Mouse (Mus musculus): ENCODE data around the gene Polr2e. TPM values are rescaled to one million over a fixed set of nuclear protein-coding genes. Genes with fewer than 3 reads are reported as not detected.
"Not testable (repeated sequence)": the region's sequence is repeated elsewhere in the genome, so short reads cannot be mapped to it uniquely, and the experiment has no call there.

Gene Polr2e
- total RNA-seq, 2 experiments from 2014 or later = 74.8 to 86.0 TPM

DNA sequence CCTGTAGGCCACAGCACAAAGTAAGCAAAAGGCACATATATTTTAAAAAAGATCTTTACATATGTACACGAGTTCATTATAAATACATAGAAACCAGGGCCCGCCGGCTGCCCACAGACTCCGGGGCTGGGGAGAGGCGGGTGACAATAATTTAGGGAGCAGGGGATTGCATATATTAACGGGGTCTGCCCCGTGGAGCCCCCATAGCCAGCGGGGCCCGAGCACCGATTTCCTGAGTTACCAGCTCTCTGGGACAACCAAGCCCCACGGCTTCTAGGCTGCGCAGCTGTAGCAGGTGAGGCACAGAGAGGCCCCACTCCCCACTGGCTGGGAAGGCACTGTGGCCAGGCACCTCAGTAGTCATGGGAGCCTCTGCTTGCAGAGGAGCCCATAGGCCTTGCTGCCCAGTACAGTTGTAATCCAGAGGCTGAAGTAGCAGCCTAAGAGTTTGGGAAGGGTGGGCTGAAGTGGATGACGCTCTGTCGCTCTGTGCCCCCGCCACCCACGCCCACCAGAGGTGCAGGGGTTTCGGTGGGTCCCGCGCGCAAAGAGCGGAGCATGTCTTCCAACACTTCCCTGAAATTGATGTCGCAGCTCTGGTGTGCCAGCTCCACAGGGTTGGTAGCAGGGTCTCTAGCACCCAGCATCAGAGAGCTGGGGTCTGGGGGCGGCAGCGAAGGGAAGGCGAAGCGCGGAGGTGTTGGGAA lies 17.5 kb upstream of the Polr2e start:
- no peak for DNase-seq

DNA sequence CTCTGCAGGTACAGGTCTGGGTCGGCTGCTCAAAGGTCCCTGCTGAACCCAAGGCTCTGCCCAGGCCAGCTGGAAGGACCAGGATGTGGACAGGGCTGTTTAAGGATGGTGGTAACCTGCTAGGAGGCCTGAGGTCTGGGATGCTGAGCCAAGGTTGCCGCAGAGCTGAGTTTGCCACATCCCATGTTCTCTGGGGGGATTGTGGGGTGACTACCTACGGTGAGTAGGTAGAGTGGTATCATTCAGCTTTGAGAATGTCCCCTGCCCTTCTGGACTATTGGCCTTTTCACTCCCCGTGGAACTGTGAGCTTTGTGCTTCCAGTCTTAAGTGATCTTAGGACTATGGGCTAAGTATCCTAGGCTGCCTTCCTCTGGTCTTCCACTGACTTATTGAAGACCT lies 16.9 kb upstream of the Polr2e start:
- DNase-seq = no peak

DNA sequence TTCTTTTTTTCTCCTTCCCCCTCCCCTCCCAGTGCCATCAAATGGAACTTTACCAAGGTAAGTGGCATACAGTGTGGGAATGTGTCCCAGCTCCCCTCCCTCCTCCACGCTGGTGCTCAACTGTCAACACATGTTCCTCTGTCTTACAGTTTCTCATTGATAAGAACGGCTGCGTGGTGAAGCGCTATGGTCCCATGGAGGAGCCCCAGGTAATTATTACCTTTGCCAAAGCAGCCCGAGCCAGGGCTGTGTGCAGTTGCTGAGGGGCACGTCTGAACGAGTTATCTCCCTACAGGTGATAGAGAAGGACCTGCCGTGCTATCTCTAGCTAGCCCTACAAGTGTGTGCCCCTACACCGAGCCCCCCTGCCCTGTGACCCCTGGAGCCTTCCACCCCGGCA lies 16.3 kb upstream of the Polr2e start:
- no peak for DNase-seq

DNA sequence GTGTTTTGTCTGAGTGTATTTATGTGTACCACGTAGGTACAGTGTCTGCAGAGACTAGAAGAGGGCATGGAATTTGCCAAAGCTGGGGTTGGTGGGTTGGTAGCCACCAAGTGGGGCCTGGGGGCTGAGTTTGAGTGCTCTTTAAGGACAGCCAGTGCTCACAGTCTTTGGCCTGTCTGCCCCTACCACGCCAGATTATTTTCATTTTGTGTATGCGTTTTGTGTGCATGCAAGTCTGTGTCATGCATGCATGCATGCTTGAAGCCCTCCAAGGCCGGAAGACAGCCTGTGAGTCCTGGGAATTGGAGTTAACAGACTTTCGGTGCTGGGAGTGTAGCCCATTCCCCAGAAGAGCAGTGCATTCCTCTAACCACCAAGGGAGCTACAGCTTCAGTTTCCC lies 15.8 kb upstream of the Polr2e start:
- DNase-seq = no peak

DNA sequence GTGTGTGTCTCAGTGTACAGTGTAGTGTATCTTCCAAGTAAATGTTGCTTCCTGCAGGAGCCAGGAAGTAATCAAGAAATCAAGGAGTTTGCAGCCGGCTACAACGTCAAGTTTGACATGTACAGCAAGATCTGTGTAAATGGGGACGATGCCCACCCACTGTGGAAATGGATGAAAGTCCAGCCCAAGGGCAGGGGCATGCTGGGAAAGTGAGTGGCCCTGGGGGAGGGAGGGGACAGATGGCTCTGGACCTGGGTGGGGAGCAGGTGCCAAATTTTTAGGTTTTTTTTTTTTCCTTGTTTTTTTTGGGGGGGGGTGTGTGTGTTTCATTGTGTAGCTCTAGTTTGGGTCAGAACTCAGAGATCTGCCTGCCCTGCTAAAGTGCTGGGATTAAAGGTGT lies 15.3 kb upstream of the Polr2e start:
- DNase-seq = not testable (repeated sequence)

DNA sequence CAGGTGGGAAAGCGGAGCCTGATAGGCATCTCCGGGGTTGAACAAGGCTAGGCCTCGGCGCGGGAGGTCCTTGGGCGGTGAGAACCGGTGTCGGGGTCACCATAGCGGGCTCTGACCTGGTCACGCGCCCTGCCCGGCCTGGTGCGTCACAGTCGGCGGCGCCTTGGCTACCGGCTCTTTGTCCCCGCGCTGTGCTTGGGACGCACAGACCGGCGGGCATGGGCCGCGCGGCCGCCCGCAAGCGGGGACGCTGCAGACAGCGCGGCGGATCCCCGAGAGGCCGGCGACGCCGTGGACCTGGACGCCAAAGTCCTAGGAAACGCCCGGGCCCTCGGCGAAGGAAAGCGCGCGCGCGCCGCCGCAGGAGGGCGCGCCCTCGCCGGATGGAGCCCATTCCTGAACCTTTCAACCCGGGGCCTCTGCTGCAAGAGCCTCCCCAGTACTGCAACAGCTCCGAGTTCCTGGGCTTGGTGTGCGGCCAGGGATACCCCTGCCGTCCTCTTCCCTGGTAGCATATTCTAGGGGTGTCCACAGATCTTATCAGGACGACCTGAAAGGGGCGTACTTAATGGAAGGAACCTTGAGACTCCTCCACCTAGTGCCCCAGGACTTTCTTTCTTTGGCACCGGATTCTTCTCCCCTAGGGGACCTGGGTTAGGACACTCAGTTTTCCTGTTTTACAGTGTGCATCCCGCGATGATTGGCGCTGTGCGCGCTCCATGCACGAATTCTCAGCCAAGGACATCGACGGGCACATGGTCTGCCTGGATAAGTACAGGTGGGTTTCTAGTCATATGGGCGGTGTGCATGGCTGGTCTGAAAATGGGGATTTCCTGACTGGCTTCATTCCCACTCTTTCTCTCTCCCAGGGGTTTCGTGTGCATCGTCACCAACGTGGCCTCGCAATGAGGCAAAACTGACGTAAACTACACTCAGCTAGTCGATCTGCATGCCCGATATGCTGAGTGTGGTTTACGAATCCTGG lies 14.5 kb upstream of the Polr2e start:
- peak; percentile 42 to 53 for DNase-seq

DNA sequence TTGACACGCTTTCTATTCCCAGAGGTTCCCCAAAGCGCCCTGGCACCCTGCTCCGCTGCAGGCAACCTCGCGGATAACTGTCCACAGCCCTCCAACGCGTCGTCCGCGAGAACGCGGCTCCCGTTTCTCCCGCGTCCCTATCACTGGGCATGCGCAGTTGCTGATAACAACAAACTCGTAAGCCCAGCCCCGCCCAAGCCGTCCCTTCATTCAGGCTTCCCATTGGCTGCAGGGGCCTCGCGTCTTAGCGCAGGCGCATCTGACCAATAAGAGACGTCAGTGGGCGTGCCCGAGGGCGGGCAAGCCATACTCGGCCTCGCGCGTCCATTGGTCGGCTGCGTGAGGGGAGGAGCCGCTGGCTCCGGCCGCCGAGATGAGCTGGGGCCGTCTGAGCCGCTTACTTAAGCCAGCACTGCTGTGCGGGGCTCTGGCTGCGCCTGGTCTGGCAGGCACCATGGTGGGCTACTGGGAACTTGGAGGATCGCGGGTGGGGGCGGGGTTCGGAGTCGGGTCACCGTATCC lies 13.7 kb upstream of the Polr2e start:
- DNase-seq = peak; percentile 99 to 100

DNA sequence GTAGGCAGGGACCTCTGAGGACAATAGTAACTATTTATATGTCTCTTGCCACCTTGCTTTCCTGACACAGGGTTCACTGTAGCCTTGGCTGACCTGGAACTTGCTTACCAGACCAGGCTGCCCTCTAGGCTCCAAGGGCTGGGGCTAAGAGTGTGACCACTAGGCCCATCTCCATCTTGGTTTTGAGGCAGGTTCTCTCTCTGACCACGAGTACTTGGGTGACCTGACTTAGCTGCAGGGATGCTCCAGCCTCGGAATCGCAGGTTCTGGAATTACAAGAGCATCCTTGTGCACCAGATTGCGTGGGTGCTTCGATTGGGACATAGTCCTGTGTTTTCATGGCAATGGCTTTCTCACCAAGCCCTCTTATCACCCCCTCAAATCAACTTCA lies 12.8 kb upstream of the Polr2e start:
- no peak for DNase-seq

DNA sequence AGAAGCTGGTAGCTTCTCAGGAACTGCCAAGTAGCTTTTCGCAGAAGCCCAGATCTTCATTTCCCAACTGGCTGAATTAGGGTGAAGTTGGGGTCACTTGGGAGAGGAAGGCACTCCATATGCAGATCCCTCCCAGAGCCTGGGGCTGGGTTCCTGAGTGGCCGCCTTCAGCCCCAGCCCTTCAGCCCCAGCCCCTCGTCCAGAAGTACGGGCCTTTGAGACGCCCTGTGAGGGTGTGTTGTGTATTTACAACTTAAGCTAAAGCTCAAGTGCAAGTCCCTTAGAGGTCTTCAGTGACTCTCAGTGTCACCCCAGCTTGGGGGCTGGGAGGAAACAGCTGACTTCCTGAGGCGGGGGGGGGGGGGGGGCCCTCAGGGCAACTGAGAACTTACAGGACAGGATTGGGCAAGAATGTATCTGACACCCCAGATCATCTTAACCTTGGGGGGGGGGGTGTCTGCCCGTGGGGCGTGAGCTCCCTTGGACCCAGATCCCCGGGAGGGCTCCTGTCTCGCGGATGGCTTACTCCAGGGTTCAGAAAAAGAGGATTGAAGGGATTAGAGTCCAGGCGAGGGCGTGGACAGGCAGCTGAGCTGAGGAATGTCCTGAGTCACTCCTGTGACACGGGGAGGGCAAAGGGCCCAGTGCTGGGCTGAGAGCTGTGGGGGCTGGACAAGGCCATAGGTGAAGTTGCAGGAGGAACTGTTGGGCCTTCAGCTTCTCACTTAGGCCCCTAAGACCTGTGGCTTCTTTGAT lies 12.2 kb upstream of the Polr2e start:
- DNase-seq = no peak

DNA sequence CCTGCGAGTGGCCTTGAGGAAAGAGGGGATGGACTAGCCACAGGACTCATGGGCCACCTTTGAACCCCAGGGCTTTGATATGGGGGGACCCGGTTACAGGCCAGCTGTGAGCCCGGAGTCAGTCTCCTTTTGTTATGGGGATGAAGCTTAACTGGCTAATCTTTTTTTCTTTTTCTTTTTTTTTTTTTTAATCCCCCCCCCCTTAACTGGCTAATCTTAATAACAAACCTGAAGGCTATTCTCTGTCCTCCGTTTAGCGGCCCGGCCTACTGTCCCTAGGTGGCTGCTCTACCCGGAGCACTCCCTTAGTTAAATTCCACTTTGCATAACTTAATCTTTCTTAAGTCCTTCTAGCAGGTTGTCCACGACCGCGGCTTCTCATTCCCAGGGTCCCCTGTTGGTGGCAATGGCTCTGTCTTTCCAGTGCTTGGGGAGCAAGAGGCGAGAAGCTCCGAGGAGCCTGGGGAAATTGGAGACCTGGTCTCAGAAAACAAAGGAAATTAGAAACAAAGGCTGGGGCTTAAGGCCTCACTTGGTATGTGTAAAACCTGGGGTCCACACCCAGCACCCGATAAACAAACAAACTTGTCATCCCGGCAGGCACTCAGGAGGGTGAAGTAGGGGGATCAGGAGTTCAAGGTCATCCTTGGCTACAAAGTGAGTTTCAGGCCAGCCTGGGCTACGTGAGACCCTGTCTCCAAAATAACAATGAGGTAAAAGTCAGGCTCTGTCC lies 11.5 kb upstream of the Polr2e start:
- DNase-seq = no peak

DNA sequence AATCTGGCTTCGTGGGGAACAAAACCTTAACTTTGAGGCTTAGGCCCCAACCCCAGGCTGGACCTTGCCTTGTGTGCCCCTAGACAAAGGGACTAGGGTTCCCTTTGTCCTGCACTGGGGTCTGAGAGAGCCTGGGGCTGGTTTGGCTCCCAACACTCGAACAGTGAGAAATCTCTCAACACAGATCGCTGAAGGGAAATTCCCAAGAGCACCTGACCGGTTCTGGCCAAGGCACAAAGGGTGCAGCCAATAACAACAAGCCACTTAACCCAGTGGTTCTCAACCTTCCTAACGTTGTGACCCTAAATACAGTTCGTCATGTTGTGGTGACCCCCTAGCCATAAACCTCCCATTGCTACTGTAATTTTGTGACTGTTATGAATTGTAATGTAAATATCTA lies 10.6 kb upstream of the Polr2e start:
- no peak for DNase-seq

DNA sequence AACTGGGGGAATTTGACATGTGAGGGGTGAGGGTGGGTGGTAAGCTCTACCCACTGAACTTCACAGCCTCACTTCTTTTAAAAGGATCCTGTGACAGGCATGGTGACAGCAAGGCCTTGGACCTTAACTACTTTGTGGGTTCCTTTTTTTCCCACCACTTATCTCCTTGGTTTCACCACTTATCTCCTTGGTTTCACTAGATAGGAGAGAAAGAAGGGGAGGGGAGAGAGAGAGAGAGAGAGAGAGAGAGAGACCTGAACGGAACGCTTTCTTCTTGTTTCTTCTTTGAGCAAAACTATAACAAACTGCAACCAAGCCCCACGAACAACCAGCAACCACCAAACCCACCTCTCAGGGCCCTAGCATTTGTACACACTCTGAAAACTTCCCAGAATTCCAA lies 9.2 kb upstream of the Polr2e start:
- DNase-seq = no peak

DNA sequence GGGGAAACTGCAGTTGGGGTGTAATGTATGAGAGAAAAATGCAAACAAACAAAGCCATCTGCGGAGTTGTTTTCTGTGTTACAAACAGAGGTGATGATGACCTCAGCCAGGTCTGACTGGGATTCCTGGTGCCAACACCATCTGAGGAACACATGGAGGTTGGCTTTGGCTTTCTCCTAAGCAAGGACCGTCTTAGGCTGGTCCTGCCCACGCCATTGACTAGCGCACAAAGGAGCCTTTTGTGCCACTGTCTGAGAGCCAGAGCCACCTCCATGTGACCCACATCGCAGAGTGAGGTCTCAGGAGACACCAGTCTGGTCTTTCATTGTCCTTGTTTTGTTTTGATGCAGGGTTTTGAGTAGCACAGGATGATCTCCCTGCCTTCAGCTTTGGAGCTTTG lies 8.8 kb upstream of the Polr2e start:
- DNase-seq = no peak

DNA sequence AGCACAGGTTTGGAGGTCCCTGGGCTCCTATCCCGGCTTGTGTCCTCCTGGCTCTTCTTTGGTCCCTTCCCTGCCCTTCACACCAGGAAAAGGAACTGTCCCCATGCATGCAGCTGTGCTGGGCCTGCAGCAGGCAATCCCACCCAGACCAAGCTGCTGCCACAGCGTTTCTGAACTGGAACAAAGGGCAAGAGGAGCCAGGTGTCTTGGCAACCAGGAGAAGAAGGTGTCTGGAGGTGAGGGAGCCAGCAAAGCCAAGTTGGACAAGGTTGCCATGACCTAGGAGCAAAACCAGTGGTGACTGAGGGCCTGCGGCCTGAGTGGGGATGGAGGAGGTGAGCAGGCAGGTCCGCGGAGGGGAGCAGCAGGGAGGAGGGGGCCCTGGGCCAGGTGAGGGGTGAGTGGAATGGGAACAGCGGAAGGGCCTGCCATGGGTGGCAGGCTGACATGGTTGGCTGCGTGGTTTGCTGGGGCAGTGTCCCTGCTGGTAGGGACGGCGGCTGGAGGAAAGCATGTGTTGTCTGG lies 7.5 kb upstream of the Polr2e start, which contains the start of gene Gpx4:
Gene Gpx4 (plus strand): TSS at position 126 of the 525 bp plus-strand sequence.
- no peak for DNase-seq

DNA sequence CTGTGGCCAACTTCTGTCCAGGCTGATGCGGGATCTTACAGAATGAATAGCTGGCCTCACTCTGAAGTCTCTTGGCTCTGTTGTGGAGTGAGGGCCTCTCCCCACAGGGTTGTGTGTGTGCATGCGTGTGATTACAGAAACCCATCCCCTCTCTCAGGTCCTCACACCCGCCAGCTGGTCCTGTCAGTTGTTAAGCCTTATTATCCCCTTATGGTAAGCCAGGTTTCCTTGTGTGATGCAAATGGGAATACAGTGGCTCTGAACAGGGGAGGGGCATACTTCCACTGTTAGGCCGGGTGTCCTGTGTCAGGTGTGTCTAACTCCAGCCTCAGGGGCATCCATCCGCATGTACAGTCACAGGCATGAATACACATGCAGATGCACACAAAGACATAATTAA lies 6.2 kb upstream of the Polr2e start:
- no peak for DNase-seq

DNA sequence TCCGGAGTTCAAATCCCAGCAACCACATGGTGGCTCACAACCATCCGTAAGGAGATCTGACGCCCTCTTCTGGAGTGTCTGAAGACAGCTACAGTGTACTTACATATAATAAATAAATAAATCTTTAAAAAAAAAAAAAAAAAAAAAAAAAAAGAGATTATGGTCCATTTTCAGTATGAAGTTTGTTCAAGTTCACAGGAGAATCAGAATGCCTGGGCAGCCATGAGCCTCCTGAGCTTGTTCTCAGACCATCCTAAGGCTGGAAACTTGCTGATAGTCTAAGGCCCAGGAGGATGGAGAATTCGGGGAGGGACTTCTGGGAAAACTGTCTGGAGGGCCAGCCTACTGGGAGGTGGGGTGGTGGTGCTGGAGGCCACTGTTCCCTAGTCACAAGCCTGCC lies 5.8 kb upstream of the Polr2e start:
- not testable (repeated sequence) for DNase-seq

DNA sequence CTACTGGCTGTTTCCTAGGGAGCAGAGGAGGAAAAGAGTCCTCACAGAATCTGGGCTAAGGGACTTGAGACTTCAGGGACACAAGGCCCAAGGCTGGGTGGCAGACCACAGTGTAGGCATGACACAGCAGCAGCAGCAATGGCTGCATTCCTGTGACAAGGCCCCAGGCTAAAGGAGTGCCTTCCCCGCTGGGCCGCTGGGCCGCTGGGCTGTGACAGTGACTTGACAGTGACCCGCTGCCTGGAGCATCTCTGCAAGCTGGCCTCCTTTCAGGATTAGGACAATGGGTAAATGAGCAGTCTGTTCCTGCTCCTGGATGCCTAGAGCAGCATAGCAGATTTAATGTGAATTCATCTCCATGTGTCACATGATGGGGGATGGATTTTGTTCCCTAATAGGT lies 4.5 kb upstream of the Polr2e start:
- DNase-seq = no peak

DNA sequence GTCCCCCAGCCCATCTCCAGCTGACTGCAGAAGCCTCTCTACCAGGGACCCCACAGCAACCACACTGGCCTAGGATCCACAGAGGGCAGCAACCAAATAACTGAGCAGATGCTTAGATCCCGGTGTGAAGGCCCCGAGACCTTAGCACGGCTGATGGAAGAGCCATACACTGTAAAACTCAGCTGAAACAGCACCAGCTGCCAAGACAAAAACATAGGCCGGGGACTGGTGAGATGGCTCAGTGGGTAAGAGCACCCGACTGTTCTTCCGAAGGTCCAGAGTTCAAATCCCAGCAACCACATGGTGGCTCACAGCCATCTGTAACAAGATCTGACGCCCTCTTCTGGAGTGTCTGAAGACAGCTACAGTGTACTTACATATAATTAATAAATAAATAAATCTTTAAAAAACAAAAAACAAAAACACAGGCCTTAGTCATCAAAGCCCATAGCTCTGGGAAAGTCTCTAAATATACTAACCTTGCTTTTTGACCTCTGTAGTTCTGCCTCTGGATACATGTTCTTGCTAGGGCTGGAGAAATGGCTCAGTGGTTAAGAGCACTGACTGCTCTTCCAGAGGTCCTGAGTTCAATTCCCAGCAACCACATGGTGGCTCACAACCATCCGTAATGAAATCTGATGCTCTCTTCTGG lies 1.9 kb upstream of the Polr2e start:
- DNase-seq = not testable (repeated sequence)

DNA sequence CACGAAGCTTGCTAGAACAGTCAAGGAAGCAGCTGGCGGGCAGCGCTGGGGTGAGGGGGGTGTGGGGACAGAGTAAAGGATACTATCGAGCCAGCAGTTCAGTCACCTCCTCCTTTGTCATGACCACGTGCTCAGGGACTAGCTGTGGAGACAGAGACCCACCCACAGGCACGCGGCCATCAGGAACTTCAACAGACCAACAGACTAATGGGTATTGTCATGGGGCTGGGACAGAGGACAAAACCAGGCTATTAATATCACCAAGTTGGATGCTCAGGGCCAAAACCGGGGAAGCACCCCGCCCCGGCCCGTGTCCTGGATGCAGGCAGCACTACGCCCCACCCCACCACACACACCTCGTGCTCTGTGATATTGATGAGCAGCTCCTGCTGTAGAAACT lies 2.8 kb downstream of the Polr2e start:
- no peak for DNase-seq

DNA sequence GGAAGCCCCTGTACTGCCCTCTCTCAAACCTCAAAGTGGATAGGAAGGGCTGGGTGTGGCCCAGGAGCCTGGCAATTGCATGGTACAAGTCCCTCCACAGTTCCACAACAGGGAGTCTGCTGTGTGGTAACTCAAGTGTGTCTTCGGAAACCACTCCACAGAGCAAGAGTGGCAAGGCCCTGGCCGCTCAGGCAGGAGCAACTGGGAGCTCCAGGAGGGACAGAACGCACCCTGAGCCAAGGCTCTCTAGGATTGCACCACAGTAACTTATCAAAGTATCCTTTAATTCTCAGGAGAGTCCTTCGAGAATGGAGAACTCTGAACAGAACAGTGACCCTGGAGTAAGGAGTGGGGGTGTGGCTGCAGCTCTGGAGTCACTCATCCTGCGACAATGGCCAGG lies 3.9 kb downstream of the Polr2e start:
- no peak for DNase-seq

DNA sequence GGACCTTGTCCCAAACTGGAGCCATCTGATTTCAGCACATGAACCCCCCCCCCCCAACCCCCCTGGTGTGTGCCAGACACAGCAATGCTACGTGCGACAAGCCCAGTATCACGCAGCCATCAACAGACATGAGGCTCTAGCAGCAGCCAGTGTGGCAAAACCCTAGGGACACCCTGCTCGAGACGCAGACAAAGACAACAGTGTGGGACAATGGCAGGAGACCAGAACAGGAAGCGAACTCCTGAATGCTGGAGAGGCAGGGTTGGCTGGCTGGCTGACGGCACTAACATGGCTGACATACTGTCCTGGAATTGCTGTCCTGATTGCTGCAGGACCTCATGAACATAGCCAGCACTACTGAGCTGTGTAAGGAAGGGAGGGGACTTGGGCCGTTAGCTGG lies 4.4 kb downstream of the Polr2e start:
- no peak for DNase-seq
